Mouse (Mus musculus) retina, postnatal 1 day (tissue): ENCODE measurements around the gene Gnmt.
"Not testable (repeated sequence)": the region's sequence is repeated elsewhere in the genome, so short reads cannot be mapped to it uniquely, and the experiment has no call there.

Experiments
- DNase-seq: peaks from one replicate; pipeline ENCODE4 v3.0.0-alpha.2; 2012

Gene Gnmt

GRCm38 (mm10) chr17:46728904-46729318 is at the start of gene Gnmt:
TSS of gene Gnmt (minus strand) at chr17:46729168.
- peak; percentile 20 for DNase-seq

- DNase-seq, result no peak
Observed at GRCm38 (mm10) chr17:46776087-46776486, 47.1 kb upstream of the Gnmt start.

- DNase-seq, result no peak
Observed at GRCm38 (mm10) chr17:46775070-46775469, 46.1 kb upstream of the Gnmt start.

- DNase-seq, result no peak
Observed at GRCm38 (mm10) chr17:46774131-46774472, 45.1 kb upstream of the Gnmt start.

GRCm38 (mm10) chr17:46773278-46774130 is 44.5 kb upstream of the Gnmt start:
- DNase-seq, result peak; percentile 42

GRCm38 (mm10) chr17:46772404-46773277 is 43.7 kb upstream of the Gnmt start, which contains the start of gene 2310039H08Rik:
TSS of gene 2310039H08Rik (plus strand) at chr17:46772635.
- DNase-seq, result peak; percentile 95

- DNase-seq, result no peak
Observed at GRCm38 (mm10) chr17:46772038-46772403, 43.1 kb upstream of the Gnmt start.

- DNase-seq, result no peak
Observed at GRCm38 (mm10) chr17:46771616-46772015, 42.6 kb upstream of the Gnmt start.

- DNase-seq, result peak; percentile 46
Observed at GRCm38 (mm10) chr17:46771025-46771424, 42.1 kb upstream of the Gnmt start.

- DNase-seq, result no peak
Observed at GRCm38 (mm10) chr17:46770546-46770945, 41.6 kb upstream of the Gnmt start.

GRCm38 (mm10) chr17:46767868-46768267 is 38.9 kb upstream of the Gnmt start:
- DNase-seq, result no peak

- not testable (repeated sequence) for DNase-seq
Observed at GRCm38 (mm10) chr17:46764916-46765315, 35.9 kb upstream of the Gnmt start.

- DNase-seq, result no peak
Observed at GRCm38 (mm10) chr17:46763544-46763943, 34.6 kb upstream of the Gnmt start, which contains the start of gene Ptcra. TSS of gene Ptcra (minus strand) at chr17:46763712.

GRCm38 (mm10) chr17:46758753-46759152 is 29.8 kb upstream of the Gnmt start:
- DNase-seq, result no peak

GRCm38 (mm10) chr17:46751794-46752556 is 23.0 kb upstream of the Gnmt start, which contains the start of gene Cnpy3:
TSS of gene Cnpy3 (minus strand) at chr17:46752214.
- DNase-seq, result peak; percentile 99

- DNase-seq, result no peak
Observed at GRCm38 (mm10) chr17:46751056-46751793, 22.3 kb upstream of the Gnmt start.

GRCm38 (mm10) chr17:46750580-46750979 is 21.6 kb upstream of the Gnmt start:
- no peak for DNase-seq

- DNase-seq, result no peak
Observed at GRCm38 (mm10) chr17:46749282-46749681, 20.3 kb upstream of the Gnmt start.

GRCm38 (mm10) chr17:46747806-46748205 is 18.8 kb upstream of the Gnmt start:
- DNase-seq, result no peak

- no peak for DNase-seq
Observed at GRCm38 (mm10) chr17:46747234-46747633, 18.3 kb upstream of the Gnmt start.

GRCm38 (mm10) chr17:46745506-46745905 is 16.5 kb upstream of the Gnmt start:
- peak; percentile 60 for DNase-seq

GRCm38 (mm10) chr17:46742986-46743385 is 14.0 kb upstream of the Gnmt start:
- DNase-seq, result no peak
